Mouse (Mus musculus): Measurements from ENCODE around the gene Plcb4.

GRCm38 (mm10) chr2:135823690-135824089 lies 164.9 kb downstream of the Plcb4 start:
- TF ChIP-seq CTCF (IDR thresholded peaks at IDR 0.05) (no peak), EP300 (IDR thresholded peaks at IDR 0.05) (no peak)

Data from lung, postnatal 0 days (tissue).